Comparison of ENCODE assay signal across 30 mouse cellular contexts in genomic region chrX:136143711-136144110, GRCm38 (mm10). TPM values are rescaled to one million over a fixed set of nuclear protein-coding genes. Genes with fewer than 3 reads are reported as not detected.
DNase-seq lines count a peak whose midpoint lies in the region; ATAC-seq lines count a peak whose summit lies in the region.
"Had no signal": no experiment of that assay in that cellular context is flagged by ENCODE, and none has a peak within 500 bp of the region (broad histone marks: within the 10 kb centered on the region; RNA-seq: fewer than 3 reads in every experiment).

No protein-coding gene starts in this region.

- no peak for ATAC-seq in heart, embryonic 13.5 days (ENCODE audit: extremely low read depth, insufficient number of reproducible peaks, low FRiP score, low TSS enrichment)
- peak; percentile 72 for ATAC-seq in heart, embryonic 16.5 days (replicated peaks; ENCODE audit: extremely low read depth, insufficient read depth, low FRiP score)
- ATAC-seq in lung, embryonic 16.5 days (ENCODE audit: low read depth) = no peak
- ATAC-seq: activated CD4-positive, CD25-positive, alpha-beta regulatory T cell, adult 4 months; forebrain, embryonic 15.5 days; hindbrain, postnatal 0 days; inflammation-experienced regulatory T-cells, adult 6 months had no signal

- H3K4me3 ChIP-seq in heart, embryonic 10.5 days = no peak overlapping the region
- no peak overlapping the region; the same call in 1 of the 2 replicates for H3K4me3 ChIP-seq in heart, embryonic 13.5 days
- no peak overlapping the region for H3K4me3 ChIP-seq in heart, embryonic 16.5 days (ENCODE audit: low read length)
- no peak overlapping the region for H3K4me3 ChIP-seq in lung, embryonic 16.5 days (ENCODE audit: low read length)
- H3K4me3 ChIP-seq: embryonic facial prominence, embryonic 10.5 days; embryonic facial prominence, embryonic 13.5 days; erythroblast, embryonic 14.5 days; forebrain, embryonic 12.5 days; forebrain, embryonic 15.5 days had no signal

- 0 out of 2 replicates have a peak overlapping the region, but pooled peaks have one; percentile 50 for H3K9ac ChIP-seq in heart, embryonic 13.5 days
- H3K9ac ChIP-seq in heart, embryonic 16.5 days (ENCODE audit: low read length) = no peak overlapping the region
- H3K9ac ChIP-seq in lung, embryonic 16.5 days (ENCODE audit: low read length) = no peak overlapping the region
- H3K9ac ChIP-seq: embryonic facial prominence, embryonic 13.5 days; forebrain, embryonic 12.5 days; forebrain, embryonic 15.5 days; hindbrain, embryonic 14.5 days had no signal

- H3K27me3 ChIP-seq in heart, embryonic 10.5 days (ENCODE audit: insufficient read depth, poor library complexity, severe bottlenecking) = no peaks in the 10 kb centered on the region
- no peaks in the 10 kb centered on the region for H3K27me3 ChIP-seq in heart, embryonic 13.5 days (replicated peaks)
- no peaks in the 10 kb centered on the region for H3K27me3 ChIP-seq in heart, embryonic 16.5 days (ENCODE audit: control insufficient read depth, insufficient read depth, low read length)
- H3K27me3 ChIP-seq in lung, embryonic 16.5 days (ENCODE audit: control insufficient read depth, insufficient read depth, low read depth, low read length) = no peaks in the 10 kb centered on the region
- H3K27me3 ChIP-seq: embryonic facial prominence, embryonic 13.5 days; forebrain, embryonic 12.5 days; forebrain, embryonic 15.5 days had no signal

- no peaks in the 10 kb centered on the region for H3K9me3 ChIP-seq in heart, embryonic 10.5 days
- H3K9me3 ChIP-seq in heart, embryonic 13.5 days = no peaks in the 10 kb centered on the region
- H3K9me3 ChIP-seq in heart, embryonic 16.5 days (replicated peaks; ENCODE audit: control insufficient read depth, low read length) = no peaks in the 10 kb centered on the region
- no peaks in the 10 kb centered on the region for H3K9me3 ChIP-seq in lung, embryonic 16.5 days (ENCODE audit: control insufficient read depth, low read length)
- H3K9me3 ChIP-seq: embryonic facial prominence, embryonic 10.5 days; embryonic facial prominence, embryonic 13.5 days; forebrain, embryonic 12.5 days; forebrain, embryonic 15.5 days had no signal

- no peaks in the 10 kb centered on the region for H3K4me1 ChIP-seq in heart, embryonic 10.5 days
- no peaks in the 10 kb centered on the region for H3K4me1 ChIP-seq in heart, embryonic 13.5 days
- H3K4me1 ChIP-seq in heart, embryonic 16.5 days (ENCODE audit: control insufficient read depth, insufficient read depth, low read length) = no peaks in the 10 kb centered on the region
- H3K4me1 ChIP-seq in lung, embryonic 16.5 days (replicated peaks; ENCODE audit: control insufficient read depth, insufficient read depth, low read length) = no peaks in the 10 kb centered on the region
- H3K4me1 ChIP-seq: embryonic facial prominence, embryonic 10.5 days; embryonic facial prominence, embryonic 13.5 days; forebrain, embryonic 12.5 days; forebrain, embryonic 15.5 days had no signal

- H3K4me2 ChIP-seq in heart, embryonic 13.5 days = peak overlapping the region; percentile 57
- peak overlapping the region; percentile 54 for H3K4me2 ChIP-seq in heart, embryonic 16.5 days (ENCODE audit: low read depth, low read length)
- H3K4me2 ChIP-seq in lung, embryonic 16.5 days (ENCODE audit: low read depth, low read length) = 0 out of 2 replicates have a peak overlapping the region, but pooled peaks have one; percentile 17
- H3K4me2 ChIP-seq: embryonic facial prominence, embryonic 13.5 days; forebrain, embryonic 12.5 days; forebrain, embryonic 15.5 days; hindbrain, embryonic 14.5 days had no signal

- H3K36me3 ChIP-seq in heart, embryonic 10.5 days = no peaks in the 10 kb centered on the region
- no peaks in the 10 kb centered on the region for H3K36me3 ChIP-seq in heart, embryonic 13.5 days
- no peaks in the 10 kb centered on the region for H3K36me3 ChIP-seq in heart, embryonic 16.5 days (ENCODE audit: control insufficient read depth, insufficient read depth)
- H3K36me3 ChIP-seq in lung, embryonic 16.5 days (ENCODE audit: control insufficient read depth, insufficient read depth, low read length) = no peaks in the 10 kb centered on the region
- H3K36me3 ChIP-seq: embryonic facial prominence, embryonic 10.5 days; embryonic facial prominence, embryonic 13.5 days; forebrain, embryonic 12.5 days; forebrain, embryonic 15.5 days had no signal

- peak overlapping the region; percentile 52; the same call in 1 of the 2 replicates for H3K27ac ChIP-seq in heart, embryonic 10.5 days
- H3K27ac ChIP-seq in heart, embryonic 13.5 days (replicated peaks) = peak overlapping the region; percentile 78
- peak overlapping the region; percentile 82 for H3K27ac ChIP-seq in heart, embryonic 16.5 days (ENCODE audit: low read length)
- H3K27ac ChIP-seq in lung, embryonic 16.5 days (ENCODE audit: low read length) = no peak overlapping the region
- H3K27ac ChIP-seq: embryonic facial prominence, embryonic 10.5 days; embryonic facial prominence, embryonic 13.5 days; forebrain, embryonic 12.5 days; forebrain, embryonic 15.5 days; hindbrain, embryonic 14.5 days; hindbrain, postnatal 0 days had no signal

- no peak for DNase-seq in heart, embryonic 10.5 days (ENCODE audit: low spot score)
- DNase-seq in heart, adult 8-10 months (ENCODE audit: low spot score) = no peak
- DNase-seq in heart, adult 11 months = no peak
- DNase-seq in heart, adult 9 months (ENCODE audit: low spot score in 2 of 2) = no peak
- DNase-seq in lung, postnatal 36 days = no peak
- DNase-seq: adrenal gland, adult 8-10 months; adrenal gland, postnatal 25 days; cerebellum, adult 11-12 months; cerebellum, adult 8-10 months; cerebellum, postnatal 10 days; cerebellum, postnatal 36 days; embryo, embryonic 11 days; gastrocnemius, postnatal 25 days; heart, postnatal 14 days; kidney, adult 11 months; kidney, adult 8-10 months had no signal

- WGBS in heart, embryonic 10.5 days = 65% methylated on average over 2 of the region's 2 CpGs
- 37% methylated on average over 2 of the region's 2 CpGs for WGBS in heart, embryonic 13.5 days
- 37% methylated on average over 2 of the region's 2 CpGs for WGBS in heart, embryonic 16.5 days
- 37% methylated on average over 2 of the region's 2 CpGs for WGBS in lung, embryonic 16.5 days

RNA-seq across cellular contexts. Expression of gene Bex4, which starts 4.9 kb away (rescaled TPM):
- polyA plus RNA-seq in heart, embryonic 10.5 days (2016; fragmentation: Nextera tagmentation; extraction: Ambion mirVana) = 183 and 228 TPM in 2 replicates
- 1 to 10 TPM in 2 of 4 experiments, under 1 TPM in 1, not detected in 1; 0.88 to 1.5 (median 1.5) TPM for total RNA-seq in heart, adult 8-10 months (2022)
- 195 and 204 TPM in 2 replicates for polyA plus RNA-seq in heart, embryonic 13.5 days (2015; fragmentation: Nextera tagmentation; extraction: Ambion mirVana)
- 137 and 145 TPM in 2 replicates for polyA plus RNA-seq in heart, embryonic 16.5 days (2015; fragmentation: Nextera tagmentation; extraction: Ambion mirVana)
- polyA plus RNA-seq in lung, embryonic 16.5 days (2015; fragmentation: Nextera tagmentation; extraction: Ambion mirVana) = 165 and 173 TPM in 2 replicates
- total RNA-seq: gastrocnemius, adult 8-10 months; gastrocnemius, postnatal 25 days had no signal
- polyA plus RNA-seq: activated CD4-positive, CD25-positive, alpha-beta regulatory T cell, adult 4 months; inflammation-experienced regulatory T-cells, adult 6 months had no signal

RNA-seq across cellular contexts. Expression of gene Tceal8, which starts 28.4 kb away (rescaled TPM):
- polyA plus RNA-seq in heart, embryonic 10.5 days (2016; fragmentation: Nextera tagmentation; extraction: Ambion mirVana) = 256 and 309 TPM in 2 replicates
- total RNA-seq in heart, adult 8-10 months (2022) = 10 to 100 TPM in 3 of 4 experiments, 1 to 10 TPM in 1; 7.5 to 15.7 (median 13.2) TPM
- polyA plus RNA-seq in heart, embryonic 13.5 days (2015; fragmentation: Nextera tagmentation; extraction: Ambion mirVana) = 230 and 260 TPM in 2 replicates
- polyA plus RNA-seq in heart, embryonic 16.5 days (2015; fragmentation: Nextera tagmentation; extraction: Ambion mirVana) = 219 and 258 TPM in 2 replicates
- 187 and 208 TPM in 2 replicates for polyA plus RNA-seq in lung, embryonic 16.5 days (2015; fragmentation: Nextera tagmentation; extraction: Ambion mirVana)

RNA-seq across cellular contexts. Expression of gene Nxf3, which starts 58.7 kb away (rescaled TPM):
- 0.39 and 0.43 TPM in 2 replicates for polyA plus RNA-seq in heart, embryonic 10.5 days (2016; fragmentation: Nextera tagmentation; extraction: Ambion mirVana)
- total RNA-seq in heart, adult 8-10 months (2022) = under 1 TPM in 1 of 4 experiments, not detected in 3; 0.08 TPM
- 0.34 and 0.62 TPM in 2 replicates for polyA plus RNA-seq in heart, embryonic 13.5 days (2015; fragmentation: Nextera tagmentation; extraction: Ambion mirVana)
- 0.17 and 0.20 TPM in 2 replicates for polyA plus RNA-seq in heart, embryonic 16.5 days (2015; fragmentation: Nextera tagmentation; extraction: Ambion mirVana)
- 0.08 TPM in 1 of 2 replicates, not detected in the other for polyA plus RNA-seq in lung, embryonic 16.5 days (2015; fragmentation: Nextera tagmentation; extraction: Ambion mirVana)
- total RNA-seq: adrenal gland, adult 8-10 months; adrenal gland, postnatal 25 days; gastrocnemius, adult 8-10 months; gastrocnemius, postnatal 25 days; heart, postnatal 14 days; hindbrain, postnatal 0 days had no signal
- polyA plus RNA-seq: activated CD4-positive, CD25-positive, alpha-beta regulatory T cell, adult 4 months; embryonic facial prominence, embryonic 10.5 days; embryonic facial prominence, embryonic 13.5 days; erythroblast, embryonic 14.5 days; forebrain, embryonic 12.5 days; forebrain, embryonic 15.5 days; hindbrain, embryonic 11.5 days; hindbrain, embryonic 14.5 days; hindbrain, postnatal 0 days; inflammation-experienced regulatory T-cells, adult 6 months had no signal

RNA-seq across cellular contexts. Expression of gene Tceal5, which starts 60.0 kb away (rescaled TPM):
- polyA plus RNA-seq in heart, embryonic 10.5 days (2016; fragmentation: Nextera tagmentation; extraction: Ambion mirVana) = 9.6 and 11.1 TPM in 2 replicates
- total RNA-seq in heart, adult 8-10 months (2022) = not detected
- 15.2 and 16.5 TPM in 2 replicates for polyA plus RNA-seq in heart, embryonic 13.5 days (2015; fragmentation: Nextera tagmentation; extraction: Ambion mirVana)
- 14.7 and 16.4 TPM in 2 replicates for polyA plus RNA-seq in heart, embryonic 16.5 days (2015; fragmentation: Nextera tagmentation; extraction: Ambion mirVana)
- 3.6 and 4.7 TPM in 2 replicates for polyA plus RNA-seq in lung, embryonic 16.5 days (2015; fragmentation: Nextera tagmentation; extraction: Ambion mirVana)
- polyA plus RNA-seq: activated CD4-positive, CD25-positive, alpha-beta regulatory T cell, adult 4 months; inflammation-experienced regulatory T-cells, adult 6 months had no signal
